ENCODE assay signal across 20 mouse cellular contexts in the genomic region with DNA sequence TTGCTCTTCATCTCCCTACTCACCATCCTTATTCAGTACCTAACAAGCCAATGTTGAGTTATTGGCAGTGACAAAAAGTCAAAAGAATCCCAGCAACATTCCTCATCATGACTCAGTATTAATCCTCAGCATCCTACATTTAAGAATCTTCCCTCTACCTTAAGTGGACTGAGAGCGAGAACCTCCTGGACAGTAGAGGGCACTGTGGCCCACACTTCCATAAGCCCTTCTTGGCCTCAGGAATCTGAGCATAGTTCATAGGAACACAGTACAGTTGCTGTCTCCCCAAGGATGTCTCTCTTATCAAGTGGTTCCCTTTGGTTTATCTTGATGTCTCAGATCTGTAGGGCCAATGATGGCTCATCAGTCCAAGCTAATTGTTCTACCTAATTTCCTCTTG.
DNase-seq lines count a peak whose midpoint lies in the region; ATAC-seq and TF ChIP-seq lines count a peak whose summit lies in the region.
"Had no signal": no experiment of that assay in that cellular context is flagged by ENCODE, and none has a peak within 500 bp of the region (broad histone marks: within the 10 kb centered on the region; RNA-seq: fewer than 3 reads in every experiment).

No protein-coding gene starts in this region.

- TF ChIP-seq RAD21 in MEL (IDR thresholded peaks at IDR 0.05; ENCODE audit: low read depth, low read length): peak; percentile 17

- H3K9me3 ChIP-seq in kidney, postnatal 0 days (replicated peaks; ENCODE audit: low read length): no peaks in the 10 kb centered on the region
- H3K9me3 ChIP-seq in lung, embryonic 16.5 days (ENCODE audit: control insufficient read depth, low read length): no peaks in the 10 kb centered on the region
- no peaks in the 10 kb centered on the region for H3K9me3 ChIP-seq in MEL (replicated peaks; ENCODE audit: insufficient read depth, low read length)
- H3K9me3 ChIP-seq in stomach, postnatal 0 days (ENCODE audit: control insufficient read depth, low read length): no peaks in the 10 kb centered on the region
- H3K9me3 ChIP-seq: embryonic facial prominence, embryonic 12.5 days; liver, embryonic 13.5 days; midbrain, embryonic 13.5 days had no signal

- WGBS in kidney, postnatal 0 days: 90% methylated on average over 1 of the region's 1 CpGs
- WGBS in lung, embryonic 16.5 days: 97% methylated on average over 1 of the region's 1 CpGs
- 97% methylated on average over 1 of the region's 1 CpGs for WGBS in stomach, postnatal 0 days

- H3K27ac ChIP-seq in kidney, postnatal 0 days: no peak overlapping the region
- H3K27ac ChIP-seq in lung, embryonic 16.5 days (ENCODE audit: low read length): peak overlapping the region; percentile 78
- no peak overlapping the region for H3K27ac ChIP-seq in MEL (ENCODE audit: control insufficient read depth, low read depth, low read length)
- no peak overlapping the region for H3K27ac ChIP-seq in stomach, postnatal 0 days (replicated peaks)
- H3K27ac ChIP-seq: embryonic facial prominence, embryonic 12.5 days; hindbrain, embryonic 14.5 days; liver, embryonic 13.5 days; midbrain, embryonic 13.5 days had no signal

- H3K79me2 ChIP-seq in MEL (ENCODE audit: control insufficient read depth, insufficient read depth, low read length, poor library complexity): no peaks in the 10 kb centered on the region

- no peaks in the 10 kb centered on the region for H3K27me3 ChIP-seq in kidney, postnatal 0 days (ENCODE audit: insufficient read depth, low read length)
- no peaks in the 10 kb centered on the region for H3K27me3 ChIP-seq in lung, embryonic 16.5 days (ENCODE audit: control insufficient read depth, insufficient read depth, low read depth, low read length)
- 0 out of 4 replicates have a peak, but pooled peaks cover 0 to 2% of the 10 kb centered on the region in 2 experiments for H3K27me3 ChIP-seq in MEL (ENCODE audit: control insufficient read depth in 1 of 2, insufficient read depth in 2 of 2, low read length in 2 of 2)
- H3K27me3 ChIP-seq in stomach, postnatal 0 days (ENCODE audit: control insufficient read depth, insufficient read depth, low read length): no peaks in the 10 kb centered on the region
- H3K27me3 ChIP-seq: embryonic facial prominence, embryonic 12.5 days; liver, embryonic 13.5 days; midbrain, embryonic 13.5 days had no signal

- no peak overlapping the region for H3K4me3 ChIP-seq in kidney, postnatal 0 days (replicated peaks; ENCODE audit: low read depth, low read length)
- no peak overlapping the region for H3K4me3 ChIP-seq in lung, embryonic 16.5 days (ENCODE audit: low read length)
- no peak overlapping the region for H3K4me3 ChIP-seq in MEL (ENCODE audit: control insufficient read depth in 1 of 2, insufficient read depth in 1 of 2, low read depth in 2 of 2, low read length in 2 of 2)
- no peak overlapping the region for H3K4me3 ChIP-seq in stomach, postnatal 0 days (ENCODE audit: low read depth, low read length)
- H3K4me3 ChIP-seq: embryonic facial prominence, embryonic 12.5 days; liver, embryonic 13.5 days; midbrain, embryonic 13.5 days had no signal

- no peak for TF ChIP-seq EP300 in MEL (IDR thresholded peaks at IDR 0.05; ENCODE audit: low read depth in 1 of 2, low read length in 2 of 2)
- TF ChIP-seq EP300 in stomach, postnatal 0 days (optimal IDR thresholded peaks at IDR 0.05): no peak

- H3K36me3 ChIP-seq in kidney, postnatal 0 days (ENCODE audit: insufficient read depth, low read length): no peaks in the 10 kb centered on the region
- no peaks in the 10 kb centered on the region for H3K36me3 ChIP-seq in lung, embryonic 16.5 days (ENCODE audit: control insufficient read depth, insufficient read depth, low read length)
- H3K36me3 ChIP-seq in MEL (ENCODE audit: control insufficient read depth in 1 of 2, insufficient read depth in 2 of 2, low read length in 2 of 2): no peaks in the 10 kb centered on the region
- no peaks in the 10 kb centered on the region for H3K36me3 ChIP-seq in stomach, postnatal 0 days (ENCODE audit: control insufficient read depth, insufficient read depth, low read length)
- H3K36me3 ChIP-seq: embryonic facial prominence, embryonic 12.5 days; liver, embryonic 13.5 days; midbrain, embryonic 13.5 days had no signal

- no peak for DNase-seq in kidney, postnatal 0 days (ENCODE audit: low spot score)
- no peak for DNase-seq in kidney, postnatal 36 days
- no peak for DNase-seq in lung, postnatal 36 days
- peak; percentile 12 for DNase-seq in MEL (ENCODE audit: low read depth, low spot score)
- DNase-seq in stomach, postnatal 0 days (ENCODE audit: low spot score): no peak
- DNase-seq in yolk sac, embryonic 10.5 days (ENCODE audit: low spot score): no peak
- DNase-seq: cerebellum, adult 9-10 months; heart, adult 18-20 months; heart, postnatal 10 days; kidney, adult 18-20 months; kidney, postnatal 14 days; layer of hippocampus, adult 9-11 months; liver, embryonic 13.5 days; retina, postnatal 1 day; right cerebral cortex, postnatal 4 days; thymus, adult 18-20 months had no signal

- no peak overlapping the region for H3K4me2 ChIP-seq in kidney, postnatal 0 days (ENCODE audit: low read length)
- H3K4me2 ChIP-seq in lung, embryonic 16.5 days (ENCODE audit: low read depth, low read length): no peak overlapping the region
- no peak overlapping the region for H3K4me2 ChIP-seq in stomach, postnatal 0 days (replicated peaks; ENCODE audit: low read depth)
- H3K4me2 ChIP-seq: embryonic facial prominence, embryonic 12.5 days; hindbrain, embryonic 14.5 days; liver, embryonic 13.5 days; midbrain, embryonic 13.5 days had no signal

- H3K4me1 ChIP-seq in kidney, postnatal 0 days (replicated peaks; ENCODE audit: insufficient read depth, low read length): 0 out of 2 replicates have a peak, but pooled peaks cover 4% of the 10 kb centered on the region
- peaks cover 30% of the 10 kb centered on the region for H3K4me1 ChIP-seq in lung, embryonic 16.5 days (replicated peaks; ENCODE audit: control insufficient read depth, insufficient read depth, low read length)
- no peaks in the 10 kb centered on the region for H3K4me1 ChIP-seq in MEL (ENCODE audit: control insufficient read depth in 1 of 2, insufficient read depth in 2 of 2, low read length in 2 of 2)
- no peaks in the 10 kb centered on the region for H3K4me1 ChIP-seq in stomach, postnatal 0 days (replicated peaks; ENCODE audit: control insufficient read depth, insufficient read depth)
- H3K4me1 ChIP-seq: liver, embryonic 13.5 days had no signal

- H3K9ac ChIP-seq in kidney, postnatal 0 days (ENCODE audit: low read depth, low read length): no peak overlapping the region
- no peak overlapping the region for H3K9ac ChIP-seq in lung, embryonic 16.5 days (ENCODE audit: low read length)
- H3K9ac ChIP-seq in MEL (ENCODE audit: control insufficient read depth, low read depth, low read length, poor library complexity, severe bottlenecking): no peak overlapping the region
- no peak overlapping the region for H3K9ac ChIP-seq in stomach, postnatal 0 days (ENCODE audit: low read length)
- H3K9ac ChIP-seq: embryonic facial prominence, embryonic 12.5 days; hindbrain, embryonic 14.5 days; liver, embryonic 13.5 days; midbrain, embryonic 13.5 days had no signal

- no peak for ATAC-seq in kidney, postnatal 0 days (replicated peaks; ENCODE audit: low FRiP score, low read depth)
- ATAC-seq in lung, embryonic 16.5 days (ENCODE audit: low read depth): no peak
- ATAC-seq in stomach, postnatal 0 days (ENCODE audit: low FRiP score, low TSS enrichment): no peak
- ATAC-seq: midbrain, embryonic 13.5 days had no signal

- TF ChIP-seq CTCF in kidney, postnatal 0 days (IDR thresholded peaks at IDR 0.05; ENCODE audit: low read depth): peak; percentile 39; the same call in 1 of the 2 replicates
- peak in 2 of 3 experiments; percentile 37 to 39; a peak in 3 of 6 replicates for TF ChIP-seq CTCF in MEL (IDR thresholded peaks at IDR 0.05 in 2 of 3, conservative IDR thresholded peaks at IDR 0.05 in 1 of 3; ENCODE audit: control insufficient read depth in 1 of 3, insufficient read depth in 1 of 3, low read depth in 2 of 3, low read length in 3 of 3, poor library complexity in 1 of 3, severe bottlenecking in 1 of 3)
- TF ChIP-seq CTCF in stomach, postnatal 0 days (IDR thresholded peaks at IDR 0.05; ENCODE audit: low read depth): peak; percentile 44

- TF ChIP-seq POLR2A in MEL (IDR thresholded peaks at IDR 0.05; ENCODE audit: control insufficient read depth in 1 of 2, insufficient read depth in 1 of 2, low read depth in 1 of 2, low read length in 2 of 2, poor library complexity in 1 of 2): no peak

TF ChIP-seq in MEL, 35 proteins besides CTCF, POLR2A, EP300 and RAD21:
- TF ChIP-seq USF1 (IDR thresholded peaks at IDR 0.05; ENCODE audit: low read depth, low read length) (no peak), SMC3 (IDR thresholded peaks at IDR 0.05; ENCODE audit: low read depth, low read length) (0 out of 2 replicates have a peak, but pooled peaks have one; percentile 14), MAZ (IDR thresholded peaks at IDR 0.05; ENCODE audit: low read depth, low read length) (no peak)
